Mouse (Mus musculus) liver, adult 2 months (tissue): ENCODE results near the gene Cxcr6. TPM values are rescaled to one million over a fixed set of nuclear protein-coding genes. Genes with fewer than 3 reads are reported as not detected.
A peak's percentile ranks its signal among the peaks of the same experiment; 100 is the strongest.

Source experiments
- DNase-seq: peaks from one replicate; pipeline ENCODE4 v3.0.0-alpha.2; 2011; ENCODE audit warnings: low read depth, low spot score; ENCODE audit errors: extremely low read depth
- H3K27ac ChIP-seq: fragments of 200-500 bp; replicated peaks from 2 replicates; pipeline ENCODE4 v1.5.1; 2012; ENCODE audit warnings: low read depth, mild to moderate bottlenecking, control low read depth, inconsistent platforms, low read length; ENCODE audit not compliant: insufficient read depth
- H3K27me3 ChIP-seq: fragments of 200-500 bp; 2 replicates; pipeline ENCODE4 v1.6.1; 2012; ENCODE audit warnings: mild to moderate bottlenecking, moderate library complexity, low read length, inconsistent platforms; ENCODE audit not compliant: control insufficient read depth, insufficient read depth
- H3K36me3 ChIP-seq: fragments of 200-500 bp; 2 replicates; pipeline ENCODE4 v1.6.1; 2012; ENCODE audit warnings: low read length, inconsistent platforms; ENCODE audit not compliant: control insufficient read depth, insufficient read depth
- H3K4me1 ChIP-seq: fragments of 200-500 bp; 2 replicates; pipeline ENCODE4 v1.6.1; 2011; ENCODE audit warnings: low read length; ENCODE audit not compliant: control insufficient read depth, insufficient read depth
- H3K4me3 ChIP-seq: fragments of 200-500 bp; 2 replicates; pipeline ENCODE4 v1.5.1; 2011; ENCODE audit warnings: low read depth, mild to moderate bottlenecking, control low read depth, low read length, moderate library complexity; ENCODE audit not compliant: insufficient read depth
- H3K79me2 ChIP-seq: fragments of 200-500 bp; 2 replicates; pipeline ENCODE4 v1.6.1; 2012; ENCODE audit warnings: inconsistent platforms, mild to moderate bottlenecking, low read length, moderate library complexity; ENCODE audit not compliant: control insufficient read depth, insufficient read depth
- H3K9ac ChIP-seq: fragments of 200-500 bp; 2 replicates; pipeline ENCODE4 v1.6.1; 2012; ENCODE audit warnings: low read depth, mild to moderate bottlenecking, control low read depth, inconsistent platforms, low read length
- CTCF ChIP-seq: fragments of 200-500 bp; IDR thresholded peaks from 2 replicates; pipeline ENCODE4 v1.5.1; 2011; ENCODE audit warnings: low read depth, low read length, control low read depth
- POLR2A ChIP-seq: fragments of 200-500 bp; IDR thresholded peaks from 2 replicates; pipeline ENCODE4 v1.6.1; 2011; ENCODE audit warnings: low read length, control low read depth; ENCODE audit not compliant: insufficient read depth; ENCODE audit errors: extremely low read depth
- WGBS: fragments of 180-500 bp; shearing (Covaris S2); methylation state at CpG from one replicate; pipeline ENCODE4 v1.1.7; 2018; 5-methylcytosine and 5-hydroxymethylcytosine counted together
- polyA plus RNA-seq: library from polyadenylated mRNA; depleted of rRNA; stranded (reverse); fragments of >200 nt; gene quantifications from 2 replicates; pipeline ENCODE4 v1.2.3, GENCODE M21; 2012
- total RNA-seq: library from RNA; depleted of rRNA; stranded (reverse); fragments of >200 nt; gene quantifications from 2 replicates; pipeline ENCODE4 v1.2.3, GENCODE M21; 2014

The Cxcr6 gene
- total and polyA plus RNA-seq, 2 experiments, result 0.70 to 1.0 TPM

GRCm38 (mm10) chr9:123808583-123808982 is 2.3 kb downstream of the Cxcr6 start:
- Histone ChIP-seq H3K79me2 (no peaks in the 10 kb centered on the region), H3K27ac (peak overlapping the region; percentile 19; the same call in 1 of the 2 replicates), H3K4me3 (no peak overlapping the region), H3K36me3 (peaks cover 51% of the 10 kb centered on the region), H3K9ac (no peak overlapping the region), H3K27me3 (no peaks in the 10 kb centered on the region), H3K4me1 (no peaks in the 10 kb centered on the region)
- TF ChIP-seq CTCF (no peak), POLR2A (no peak)
- 65% methylated on average over 7 of the region's 7 CpGs for WGBS
- DNase-seq, result peak; percentile 31

- Histone ChIP-seq H3K27ac (no peak overlapping the region), H3K9ac (no peak overlapping the region), H3K79me2 (no peaks in the 10 kb centered on the region), H3K36me3 (peaks cover 68% of the 10 kb centered on the region), H3K4me1 (peaks cover 8% of the 10 kb centered on the region), H3K4me3 (no peak overlapping the region), H3K27me3 (no peaks in the 10 kb centered on the region)
- DNase-seq, result no peak
- TF ChIP-seq POLR2A (no peak), CTCF (no peak)
- 97% methylated on average over 3 of the region's 3 CpGs for WGBS
These were observed 5.6 kb downstream of the Cxcr6 start for GRCm38 (mm10) chr9:123811831-123812230.

- 75% methylated on average over 2 of the region's 2 CpGs for WGBS
- TF ChIP-seq CTCF (no peak), POLR2A (no peak)
- Histone ChIP-seq H3K36me3 (peaks cover 80% of the 10 kb centered on the region), H3K9ac (no peak overlapping the region), H3K27ac (no peak overlapping the region), H3K79me2 (no peaks in the 10 kb centered on the region; the same call in 1 of the 2 replicates), H3K27me3 (no peaks in the 10 kb centered on the region), H3K4me1 (peaks cover 8% of the 10 kb centered on the region), H3K4me3 (no peak overlapping the region)
- peak; percentile 19 for DNase-seq
These were observed 8.1 kb downstream of the Cxcr6 start for GRCm38 (mm10) chr9:123814326-123814725.

- H3K36me3 ChIP-seq, result peaks cover 77% of the 10 kb centered on the region
- no peak overlapping the region for H3K27ac ChIP-seq
- DNase-seq, result no peak
- no peak overlapping the region for H3K9ac ChIP-seq
- no peak for TF ChIP-seq POLR2A
- no peak for TF ChIP-seq CTCF
- WGBS, result 68% methylated on average over 4 of the region's 4 CpGs
- no peaks in the 10 kb centered on the region; the same call in 1 of the 2 replicates for H3K79me2 ChIP-seq
- H3K4me1 ChIP-seq, result peaks cover 8% of the 10 kb centered on the region
- H3K4me3 ChIP-seq, result no peak overlapping the region
- H3K27me3 ChIP-seq, result no peaks in the 10 kb centered on the region
These were observed 8.5 kb downstream of the Cxcr6 start for GRCm38 (mm10) chr9:123814821-123815220.

DNA sequence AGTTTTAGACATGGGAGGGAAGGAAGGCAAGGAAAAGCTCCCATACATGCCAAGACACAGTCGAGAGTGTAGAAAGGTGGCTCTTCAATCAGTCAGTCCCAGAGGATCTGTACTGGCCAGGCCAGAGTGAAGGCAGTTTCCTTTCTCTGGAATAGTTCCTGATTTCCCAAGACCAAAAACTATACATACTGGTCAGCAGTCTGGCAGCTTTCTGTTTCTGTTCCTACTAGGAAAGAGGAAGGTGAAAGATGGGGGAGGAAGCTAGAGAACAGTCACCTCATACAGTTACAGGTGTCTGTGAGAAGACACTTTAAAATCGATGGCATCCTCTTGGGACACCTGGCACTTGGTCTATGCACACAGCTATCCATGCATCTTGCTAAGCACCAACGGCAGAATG is 9.2 kb downstream of the Cxcr6 start:
- Histone ChIP-seq H3K36me3 (peaks cover 75% of the 10 kb centered on the region), H3K27me3 (no peaks in the 10 kb centered on the region), H3K4me3 (no peak overlapping the region), H3K4me1 (peaks cover 8% of the 10 kb centered on the region), H3K27ac (peak overlapping the region; percentile 44; the same call in 1 of the 2 replicates), H3K79me2 (no peaks in the 10 kb centered on the region; the same call in 1 of the 2 replicates), H3K9ac (no peak overlapping the region)
- DNase-seq, result peak; percentile 30
- TF ChIP-seq POLR2A, result no peak
- no peak for TF ChIP-seq CTCF
- 84% methylated on average over 3 of the region's 3 CpGs for WGBS

- H3K4me1 ChIP-seq, result peaks cover 8% of the 10 kb centered on the region
- TF ChIP-seq CTCF (no peak), POLR2A (no peak)
- DNase-seq, result no peak
- H3K4me3 ChIP-seq, result no peak overlapping the region
- H3K27me3 ChIP-seq, result no peaks in the 10 kb centered on the region
- no peak overlapping the region for H3K9ac ChIP-seq
- WGBS, result 36% methylated on average over 1 of the region's 1 CpGs
- H3K36me3 ChIP-seq, result peaks cover 75% of the 10 kb centered on the region
- no peak overlapping the region for H3K27ac ChIP-seq
- no peaks in the 10 kb centered on the region; the same call in 1 of the 2 replicates for H3K79me2 ChIP-seq
These were observed 9.7 kb downstream of the Cxcr6 start for GRCm38 (mm10) chr9:123815996-123816395.
